Mouse (Mus musculus): ENCODE results near the gene Dpm2.

DNA sequence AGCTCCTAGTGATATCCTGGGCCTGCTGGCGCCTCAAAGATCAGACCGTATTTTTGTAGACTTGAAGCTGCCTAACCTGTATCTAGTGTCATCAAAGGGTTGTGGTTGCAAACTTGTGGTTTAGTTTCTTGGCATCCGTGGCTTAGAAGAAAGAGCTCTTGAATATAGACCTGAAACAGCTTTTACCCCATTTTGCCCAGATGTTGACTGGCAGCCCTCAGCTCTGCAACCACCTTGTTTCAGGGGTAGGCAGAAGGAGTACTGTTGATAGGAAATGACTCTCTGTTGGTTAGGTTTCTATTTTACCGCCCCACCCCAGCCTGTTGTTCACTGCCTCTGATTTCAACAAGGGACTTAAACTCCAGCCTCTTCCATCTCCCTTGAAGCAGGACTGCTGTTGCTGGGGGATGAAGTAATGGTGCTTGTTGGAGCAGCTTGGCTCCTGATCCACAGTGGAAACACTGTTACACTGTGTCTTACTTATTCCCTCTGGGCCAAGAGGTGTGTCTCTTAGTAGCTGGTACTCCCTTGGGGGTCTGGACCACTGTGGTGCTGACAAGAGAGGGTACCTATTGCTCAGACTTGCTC lies 28.6 kb upstream of the Dpm2 start:
- TF ChIP-seq CTCF (IDR thresholded peaks at IDR 0.05; ENCODE audit: control insufficient read depth, insufficient read depth, insufficient read length), result no peak
- no peak for TF ChIP-seq MAX (IDR thresholded peaks at IDR 0.05)
- TF ChIP-seq MYOD1 (IDR thresholded peaks at IDR 0.05; ENCODE audit: control insufficient read depth, insufficient read length, low read depth), result no peak
- TF ChIP-seq MYOG (IDR thresholded peaks at IDR 0.05; ENCODE audit: control insufficient read depth, extremely low read depth, insufficient read length), result no peak
- TF ChIP-seq CEBPB (IDR thresholded peaks at IDR 0.05; ENCODE audit: low read depth), result no peak
- TF ChIP-seq USF1 (IDR thresholded peaks at IDR 0.05; ENCODE audit: low read depth), result no peak
- no peak for TF ChIP-seq FOSL1 (IDR thresholded peaks at IDR 0.05; ENCODE audit: insufficient read depth, low read length, poor library complexity, severe bottlenecking)

Data from C2C12 (cell line).